Mouse (Mus musculus) stomach, embryonic 16.5 days (tissue): Measurements from ENCODE around the gene Kcnd3. TPM values are rescaled to one million over a fixed set of nuclear protein-coding genes. Genes with fewer than 3 reads are reported as not detected.

Source experiments
- ATAC-seq: fragments of 200-750 bp; cut with Nextera tagmentation; 2 replicates; pipeline ENCODE4 v1.8.0; 2017; ENCODE audit warnings: moderate number of reproducible peaks, moderate TSS enrichment; ENCODE audit not compliant: insufficient read depth, low FRiP score
- H3K27ac ChIP-seq: fragments of 300-500 bp; sonication (generic); 2 replicates; pipeline ENCODE4 v1.5.1; 2014; ENCODE audit warnings: low read length
- H3K27me3 ChIP-seq: fragments of 300-500 bp; sonication (generic); 2 replicates; pipeline ENCODE4 v1.6.1; 2014; ENCODE audit warnings: low read length, control low read depth, mixed read lengths; ENCODE audit not compliant: control insufficient read depth, insufficient read depth
- H3K36me3 ChIP-seq: fragments of 300-500 bp; sonication (generic); 2 replicates; pipeline ENCODE4 v1.6.1; 2014; ENCODE audit warnings: low read length; ENCODE audit not compliant: control insufficient read depth, insufficient read depth
- H3K4me1 ChIP-seq: fragments of 300-500 bp; sonication (generic); 2 replicates; pipeline ENCODE4 v1.6.1; 2014; ENCODE audit warnings: low read length, control low read depth, mixed read lengths; ENCODE audit not compliant: control insufficient read depth, insufficient read depth
- H3K4me2 ChIP-seq: fragments of 300-500 bp; sonication (generic); 2 replicates; pipeline ENCODE4 v1.6.1; 2014; ENCODE audit warnings: low read depth, low read length, mixed read lengths
- H3K4me3 ChIP-seq: fragments of 300-500 bp; sonication (generic); replicated peaks from 2 replicates; pipeline ENCODE4 v1.5.1; 2014; ENCODE audit warnings: mild to moderate bottlenecking, low read length
- H3K9ac ChIP-seq: fragments of 300-500 bp; sonication (generic); 2 replicates; pipeline ENCODE4 v1.6.1; 2014; ENCODE audit warnings: low read length
- H3K9me3 ChIP-seq: fragments of 300-500 bp; sonication (generic); replicated peaks from 2 replicates; pipeline ENCODE4 v1.6.1; 2016; ENCODE audit warnings: low read length, control low read depth; ENCODE audit not compliant: control insufficient read depth
- WGBS: fragments of 180-500 bp; shearing (Covaris S2); extraction: QIAGEN DNeasy Blood & Tissue Kit; methylation state at CpG from one replicate; pipeline ENCODE4 v1.1.7; 2014; 5-methylcytosine and 5-hydroxymethylcytosine counted together
- polyA plus RNA-seq: library from polyadenylated mRNA; unstranded; fragments of >200 nt; fragmentation: Nextera tagmentation; extraction: Ambion mirVana; gene quantifications from 2 replicates; pipeline ENCODE4 v1.2.1, GENCODE M21; 2015

The Kcnd3 gene
- polyA plus RNA-seq = 4.8 and 5.6 TPM in 2 replicates

GRCm38 (mm10) chr3:105451627-105452555 is at the start of gene Kcnd3:
Gene Kcnd3 (plus strand): TSS chr3:105452330.
- H3K27ac ChIP-seq = peak within 1 kb of the TSS; percentile 76
- peaks cover 40% of the 10 kb centered on the region for H3K27me3 ChIP-seq
- peak; percentile 75 for ATAC-seq
- under 1% methylated on average over 87 of the region's 98 CpGs for WGBS
- no peaks in the 10 kb centered on the region for H3K36me3 ChIP-seq
- peaks cover 14% of the 10 kb centered on the region; the same call in 1 of the 2 replicates for H3K4me1 ChIP-seq
- H3K4me2 ChIP-seq = peak within 1 kb of the TSS; percentile 99
- peak within 1 kb of the TSS; percentile 77 for H3K9ac ChIP-seq
- H3K9me3 ChIP-seq = no peaks in the 10 kb centered on the region
- peak within 1 kb of the TSS; percentile 64 for H3K4me3 ChIP-seq

GRCm38 (mm10) chr3:105402676-105403075 is 49.5 kb upstream of the Kcnd3 start:
- Histone ChIP-seq H3K27ac (no peak overlapping the region), H3K27me3 (no peaks in the 10 kb centered on the region), H3K4me1 (peaks cover 6% of the 10 kb centered on the region), H3K4me2 (no peak overlapping the region), H3K36me3 (no peaks in the 10 kb centered on the region), H3K9me3 (no peaks in the 10 kb centered on the region), H3K9ac (no peak overlapping the region), H3K4me3 (no peak overlapping the region)
- no peak for ATAC-seq
- 40% methylated on average over 5 of the region's 5 CpGs for WGBS

- Histone ChIP-seq H3K27ac (peak overlapping the region; percentile 21), H3K4me3 (no peak overlapping the region), H3K9ac (no peak overlapping the region), H3K36me3 (no peaks in the 10 kb centered on the region), H3K27me3 (no peaks in the 10 kb centered on the region), H3K4me1 (peaks cover 6% of the 10 kb centered on the region), H3K9me3 (no peaks in the 10 kb centered on the region), H3K4me2 (no peak overlapping the region)
- ATAC-seq = peak; percentile 27; the same call in 1 of the 2 replicates
- 51% methylated on average over 5 of the region's 5 CpGs for WGBS
Observed at GRCm38 (mm10) chr3:105403410-105404076, 48.6 kb upstream of the Kcnd3 start.

GRCm38 (mm10) chr3:105404077-105404446 is 48.1 kb upstream of the Kcnd3 start:
- Histone ChIP-seq H3K4me2 (no peak overlapping the region), H3K36me3 (no peaks in the 10 kb centered on the region), H3K27ac (peak overlapping the region; percentile 70; the same call in 1 of the 2 replicates), H3K27me3 (no peaks in the 10 kb centered on the region), H3K4me1 (peaks cover 6% of the 10 kb centered on the region), H3K9ac (no peak overlapping the region), H3K9me3 (no peaks in the 10 kb centered on the region), H3K4me3 (no peak overlapping the region)
- 25% methylated on average over 4 of the region's 4 CpGs for WGBS
- ATAC-seq = peak; percentile 84

- Histone ChIP-seq H3K4me1 (peaks cover 6% of the 10 kb centered on the region), H3K4me3 (no peak overlapping the region), H3K9me3 (no peaks in the 10 kb centered on the region), H3K9ac (no peak overlapping the region), H3K4me2 (no peak overlapping the region), H3K27me3 (no peaks in the 10 kb centered on the region), H3K27ac (peak overlapping the region; percentile 81), H3K36me3 (no peaks in the 10 kb centered on the region)
- no peak for ATAC-seq
- WGBS = 79% methylated on average over 7 of the region's 7 CpGs
Observed at GRCm38 (mm10) chr3:105405516-105405915, 46.6 kb upstream of the Kcnd3 start.

GRCm38 (mm10) chr3:105406036-105406435 is 46.1 kb upstream of the Kcnd3 start:
- Histone ChIP-seq H3K27me3 (no peaks in the 10 kb centered on the region), H3K36me3 (no peaks in the 10 kb centered on the region), H3K27ac (peak overlapping the region; percentile 81), H3K4me1 (peaks cover 6% of the 10 kb centered on the region), H3K9me3 (no peaks in the 10 kb centered on the region), H3K4me2 (no peak overlapping the region), H3K4me3 (no peak overlapping the region), H3K9ac (no peak overlapping the region)
- ATAC-seq = peak; percentile 36; the same call in 1 of the 2 replicates
- 28% methylated on average over 7 of the region's 7 CpGs for WGBS

GRCm38 (mm10) chr3:105408211-105408610 is 43.9 kb upstream of the Kcnd3 start:
- no peak overlapping the region for H3K9ac ChIP-seq
- H3K36me3 ChIP-seq = no peaks in the 10 kb centered on the region
- no peak for ATAC-seq
- peaks cover 6% of the 10 kb centered on the region for H3K4me1 ChIP-seq
- H3K27me3 ChIP-seq = no peaks in the 10 kb centered on the region
- 72% methylated on average over 3 of the region's 3 CpGs for WGBS
- H3K4me3 ChIP-seq = no peak overlapping the region
- no peak overlapping the region for H3K4me2 ChIP-seq
- H3K27ac ChIP-seq = no peak overlapping the region
- no peaks in the 10 kb centered on the region for H3K9me3 ChIP-seq

GRCm38 (mm10) chr3:105410810-105411209 is 41.3 kb upstream of the Kcnd3 start:
- Histone ChIP-seq H3K36me3 (no peaks in the 10 kb centered on the region), H3K27me3 (no peaks in the 10 kb centered on the region), H3K4me3 (no peak overlapping the region), H3K9ac (no peak overlapping the region), H3K9me3 (no peaks in the 10 kb centered on the region), H3K4me2 (no peak overlapping the region), H3K4me1 (peaks cover 2% of the 10 kb centered on the region; the same call in 1 of the 2 replicates), H3K27ac (no peak overlapping the region)
- ATAC-seq = no peak
- 90% methylated on average over 5 of the region's 5 CpGs for WGBS

GRCm38 (mm10) chr3:105411776-105412175 is 40.4 kb upstream of the Kcnd3 start:
- Histone ChIP-seq H3K27ac (no peak overlapping the region), H3K4me3 (no peak overlapping the region), H3K27me3 (no peaks in the 10 kb centered on the region), H3K36me3 (no peaks in the 10 kb centered on the region), H3K4me1 (0 out of 2 replicates have a peak, but pooled peaks cover 2% of the 10 kb centered on the region), H3K4me2 (no peak overlapping the region), H3K9ac (no peak overlapping the region), H3K9me3 (no peaks in the 10 kb centered on the region)
- WGBS = 77% methylated on average over 4 of the region's 4 CpGs
- no peak for ATAC-seq
